Comparison of ENCODE assay signal across 18 mouse cellular contexts in genomic region chr10:118096223-118096622, GRCm38 (mm10). TPM values are rescaled to one million over a fixed set of nuclear protein-coding genes. Genes with fewer than 3 reads are reported as not detected.
A peak's percentile ranks its signal among the peaks of the same experiment; 100 is the strongest.
DNase-seq lines count a peak whose midpoint lies in the region; ATAC-seq and TF ChIP-seq lines count a peak whose summit lies in the region.
"Had no signal": no experiment of that assay in that cellular context is flagged by ENCODE, and none has a peak within 500 bp of the region (broad histone marks: within the 10 kb centered on the region; RNA-seq: fewer than 3 reads in every experiment).

No protein-coding gene starts in this region.

- H3K79me2 ChIP-seq in macrophage (ENCODE audit: inconsistent target) = no peaks in the 10 kb centered on the region
- H3K79me2 ChIP-seq in heart, adult 2 months (replicated peaks; ENCODE audit: control insufficient read depth, insufficient read depth, low read length) = no peaks in the 10 kb centered on the region

- no peaks in the 10 kb centered on the region for H3K9me3 ChIP-seq in midbrain, embryonic 11.5 days (ENCODE audit: control insufficient read depth, low read length)
- 0 out of 2 replicates have a peak, but pooled peaks cover 6% of the 10 kb centered on the region for H3K9me3 ChIP-seq in midbrain, embryonic 10.5 days (replicated peaks)
- H3K9me3 ChIP-seq: heart, embryonic 13.5 days; limb, embryonic 13.5 days; stomach, embryonic 15.5 days had no signal

- ATAC-seq in midbrain, embryonic 11.5 days (ENCODE audit: low FRiP score) = no peak

- H3K27ac ChIP-seq in midbrain, embryonic 11.5 days (ENCODE audit: low read depth, low read length) = no peak overlapping the region
- H3K27ac ChIP-seq in midbrain, embryonic 10.5 days (replicated peaks) = no peak overlapping the region
- peak overlapping the region; percentile 92 for H3K27ac ChIP-seq in bone marrow, adult 2 months (ENCODE audit: control insufficient read depth, insufficient read depth, low read depth, low read length, poor library complexity)
- H3K27ac ChIP-seq in macrophage = peak overlapping the region; percentile 97
- no peak overlapping the region for H3K27ac ChIP-seq in heart, adult 2 months
- H3K27ac ChIP-seq: heart, embryonic 13.5 days; limb, embryonic 13.5 days; stomach, embryonic 15.5 days had no signal

- no peak overlapping the region for H3K9ac ChIP-seq in midbrain, embryonic 11.5 days (ENCODE audit: low read length)
- no peak overlapping the region for H3K9ac ChIP-seq in heart, adult 2 months (ENCODE audit: low read depth, low read length)
- H3K9ac ChIP-seq: heart, embryonic 13.5 days; limb, embryonic 13.5 days; stomach, embryonic 15.5 days had no signal

- 88% methylated on average over 6 of the region's 6 CpGs for WGBS in midbrain, embryonic 11.5 days
- WGBS in midbrain, embryonic 10.5 days = 90% methylated on average over 6 of the region's 6 CpGs
- 50% methylated on average over 6 of the region's 6 CpGs for WGBS in bone marrow, adult 2 months
- 46% methylated on average over 6 of the region's 6 CpGs for WGBS in macrophage (ENCODE audit: missing documents)
- WGBS in heart, adult 2 months = 78% methylated on average over 6 of the region's 6 CpGs

- no peak for TF ChIP-seq CTCF in bone marrow, adult 2 months (IDR thresholded peaks at IDR 0.05; ENCODE audit: control insufficient read depth, insufficient read depth, low read length)
- TF ChIP-seq CTCF in heart, adult 2 months (IDR thresholded peaks at IDR 0.05) = no peak

- H3K4me1 ChIP-seq in midbrain, embryonic 11.5 days (ENCODE audit: control insufficient read depth, insufficient read depth, low read length) = no peaks in the 10 kb centered on the region
- H3K4me1 ChIP-seq in midbrain, embryonic 10.5 days = peaks cover 14% of the 10 kb centered on the region
- peaks cover 19% of the 10 kb centered on the region for H3K4me1 ChIP-seq in bone marrow, adult 2 months (ENCODE audit: control insufficient read depth, insufficient read depth, low read length)
- H3K4me1 ChIP-seq in heart, adult 2 months (ENCODE audit: control insufficient read depth, insufficient read depth, low read length) = peaks cover 3% of the 10 kb centered on the region; the same call in 1 of the 2 replicates
- H3K4me1 ChIP-seq: stomach, embryonic 15.5 days had no signal

- no peak overlapping the region for H3K4me3 ChIP-seq in midbrain, embryonic 11.5 days (ENCODE audit: low read depth, low read length)
- H3K4me3 ChIP-seq in midbrain, embryonic 10.5 days = no peak overlapping the region
- H3K4me3 ChIP-seq in bone marrow, adult 2 months (replicated peaks; ENCODE audit: control insufficient read depth, low read depth, low read length) = no peak overlapping the region
- H3K4me3 ChIP-seq in macrophage (ENCODE audit: inconsistent target) = no peak overlapping the region
- H3K4me3 ChIP-seq in heart, adult 2 months = no peak overlapping the region
- H3K4me3 ChIP-seq: heart, embryonic 13.5 days; limb, embryonic 13.5 days; myocyte; stomach, embryonic 15.5 days had no signal

- H3K27me3 ChIP-seq in midbrain, embryonic 11.5 days (ENCODE audit: control insufficient read depth, insufficient read depth, low read length) = no peaks in the 10 kb centered on the region
- H3K27me3 ChIP-seq in midbrain, embryonic 10.5 days (ENCODE audit: low read depth, poor library complexity, severe bottlenecking) = no peaks in the 10 kb centered on the region
- no peaks in the 10 kb centered on the region for H3K27me3 ChIP-seq in splenic B cell, adult 2 months (ENCODE audit: control insufficient read depth, insufficient read depth, low read length, poor library complexity, severe bottlenecking)
- no peaks in the 10 kb centered on the region for H3K27me3 ChIP-seq in heart, adult 2 months (ENCODE audit: control insufficient read depth, insufficient read depth, low read length)
- H3K27me3 ChIP-seq: CH12.LX; heart, embryonic 13.5 days; limb, embryonic 13.5 days; stomach, embryonic 15.5 days had no signal

- H3K4me2 ChIP-seq in midbrain, embryonic 11.5 days = no peak overlapping the region
- H3K4me2 ChIP-seq: heart, embryonic 13.5 days; limb, embryonic 13.5 days; stomach, embryonic 15.5 days had no signal

- H3K36me3 ChIP-seq in midbrain, embryonic 11.5 days (ENCODE audit: control insufficient read depth, insufficient read depth, low read length) = no peaks in the 10 kb centered on the region
- H3K36me3 ChIP-seq in midbrain, embryonic 10.5 days = no peaks in the 10 kb centered on the region
- no peaks in the 10 kb centered on the region for H3K36me3 ChIP-seq in macrophage (ENCODE audit: inconsistent target)
- no peaks in the 10 kb centered on the region for H3K36me3 ChIP-seq in splenic B cell, adult 2 months (ENCODE audit: control insufficient read depth, insufficient read depth, low read length, poor library complexity, severe bottlenecking)
- no peaks in the 10 kb centered on the region for H3K36me3 ChIP-seq in heart, adult 2 months (ENCODE audit: control insufficient read depth, insufficient read depth, low read length)
- H3K36me3 ChIP-seq: heart, embryonic 13.5 days; limb, embryonic 13.5 days; stomach, embryonic 15.5 days had no signal

- TF ChIP-seq POLR2A in bone marrow, adult 2 months (IDR thresholded peaks at IDR 0.05; ENCODE audit: borderline replicate concordance, control insufficient read depth, low read depth, low read length) = no peak
- TF ChIP-seq POLR2A in heart, adult 2 months (IDR thresholded peaks at IDR 0.05; ENCODE audit: insufficient read depth, low read depth, low read length) = no peak

- TF ChIP-seq EP300 in heart, adult 2 months (IDR thresholded peaks at IDR 0.05; ENCODE audit: insufficient read depth, low read depth, low read length) = no peak

- intact Hi-C loops in heart, adult 2 months (cut with DNase I) = no loop called here

- peak; percentile 14 for DNase-seq in midbrain, embryonic 11.5 days (ENCODE audit: low spot score, missing footprints)
- DNase-seq in midbrain, embryonic 10.5 days (ENCODE audit: low spot score) = no peak
- DNase-seq in splenic B cell, adult 2 months (ENCODE audit: low read depth, low spot score) = peak; percentile 61
- DNase-seq in heart, adult 2 months = no peak
- no peak for DNase-seq in gastrocnemius, postnatal 25 days
- DNase-seq: adrenal gland, postnatal 10 days; cerebellum, adult 9-11 months; gastrocnemius, postnatal 36 days; kidney, adult 9 months; kidney, postnatal 36 days; layer of hippocampus, adult 9-11 months had no signal

RNA-seq across cellular contexts. Expression of gene Mdm1, which starts 45.4 kb away (rescaled TPM):
- polyA plus RNA-seq in midbrain, embryonic 11.5 days (2014; fragmentation: Nextera tagmentation; extraction: Ambion mirVana) = 56.7 and 59.0 TPM in 2 replicates
- 53.8 and 56.2 TPM in 2 replicates for polyA plus RNA-seq in midbrain, embryonic 10.5 days (2016; fragmentation: Nextera tagmentation; extraction: Ambion mirVana)
- 5.3 and 17.4 TPM in 2 replicates for polyA plus RNA-seq in bone marrow, adult 2 months (2011; ENCODE audit: insufficient read depth, insufficient read length, low replicate concordance, missing spikeins)
- total RNA-seq in macrophage (2018; cell fraction: chromatin; rRNA removed) = 10 to 100 TPM in 17 of 26 experiments, 1 to 10 TPM in 9; 2.6 to 22.4 (median 12.4) TPM
- 1 to 10 TPM; 1.5 to 4.7 (median 3.0) TPM for total RNA-seq in macrophage (2018; cell fraction: cytosol; rRNA removed)
- total RNA-seq in macrophage (2018; cell fraction: nucleus; rRNA removed) = 10 to 100 TPM in 8 of 26 experiments, 1 to 10 TPM in 18; 1.9 to 23.4 (median 8.5) TPM
- 3.3 to 6.4 TPM (median 4.7 TPM) in 3 replicates for polyA plus RNA-seq in macrophage (2018)
- 1 to 10 TPM; 3.9 to 4.0 TPM for total RNA-seq in heart, adult 2 months (2021)
- 3.3 and 5.9 TPM in 2 replicates for polyA plus RNA-seq in heart, adult 2 months (2012; rRNA removed)
- 1 to 10 TPM; 1.5 to 2.5 TPM for total RNA-seq in gastrocnemius, postnatal 25 days (2021)

Comparison
In these comparisons a context has a peak if more than half of its experiments do, and no peak if none do; other contexts are left out.
1. DNase-seq: peak in midbrain, embryonic 11.5 days (single experiment) and splenic B cell, adult 2 months (single experiment); none in midbrain, embryonic 10.5 days (single experiment), heart, adult 2 months (0 of 2) and gastrocnemius, postnatal 25 days (single experiment).
2. H3K27ac ChIP-seq: peak in bone marrow, adult 2 months (single experiment) and macrophage (single experiment); none in midbrain, embryonic 11.5 days (single experiment), midbrain, embryonic 10.5 days (single experiment) and heart, adult 2 months (single experiment).